Mouse (Mus musculus) E14TG2a.4 (cell line): ENCODE results near the gene Drc7.

Experiments used
- H3K27me3 ChIP-seq: 2 replicates; pipeline ENCODE4 v1.6.1; 2014; ENCODE audit warnings: low read length, control low read depth; ENCODE audit not compliant: insufficient read depth
- H3K36me3 ChIP-seq: 2 replicates; pipeline ENCODE4 v1.6.1; 2014; ENCODE audit warnings: low read length, control low read depth; ENCODE audit not compliant: insufficient read depth
- H3K4me1 ChIP-seq: replicated peaks from 2 replicates; pipeline ENCODE4 v1.6.1; 2014; ENCODE audit warnings: low read depth, low read length, control low read depth
- H3K4me3 ChIP-seq: replicated peaks from 2 replicates; pipeline ENCODE4 v1.5.1; 2014; ENCODE audit warnings: mild to moderate bottlenecking, low read length
- H3K9me3 ChIP-seq: 2 replicates; pipeline ENCODE4 v1.6.1; 2014; ENCODE audit warnings: low read length, control low read depth
- CTCF ChIP-seq: conservative IDR thresholded peaks from 2 replicates; pipeline ENCODE4 v1.5.1; 2014; ENCODE audit warnings: low read length
- NANOG ChIP-seq: IDR thresholded peaks from 2 replicates; pipeline ENCODE4 v1.6.1; 2014; ENCODE audit warnings: borderline replicate concordance, low read length, mixed read lengths
- POU5F1 ChIP-seq: IDR thresholded peaks from 2 replicates; pipeline ENCODE4 v1.6.1; 2014; ENCODE audit warnings: low read length, borderline replicate concordance

Gene Drc7

DNA sequence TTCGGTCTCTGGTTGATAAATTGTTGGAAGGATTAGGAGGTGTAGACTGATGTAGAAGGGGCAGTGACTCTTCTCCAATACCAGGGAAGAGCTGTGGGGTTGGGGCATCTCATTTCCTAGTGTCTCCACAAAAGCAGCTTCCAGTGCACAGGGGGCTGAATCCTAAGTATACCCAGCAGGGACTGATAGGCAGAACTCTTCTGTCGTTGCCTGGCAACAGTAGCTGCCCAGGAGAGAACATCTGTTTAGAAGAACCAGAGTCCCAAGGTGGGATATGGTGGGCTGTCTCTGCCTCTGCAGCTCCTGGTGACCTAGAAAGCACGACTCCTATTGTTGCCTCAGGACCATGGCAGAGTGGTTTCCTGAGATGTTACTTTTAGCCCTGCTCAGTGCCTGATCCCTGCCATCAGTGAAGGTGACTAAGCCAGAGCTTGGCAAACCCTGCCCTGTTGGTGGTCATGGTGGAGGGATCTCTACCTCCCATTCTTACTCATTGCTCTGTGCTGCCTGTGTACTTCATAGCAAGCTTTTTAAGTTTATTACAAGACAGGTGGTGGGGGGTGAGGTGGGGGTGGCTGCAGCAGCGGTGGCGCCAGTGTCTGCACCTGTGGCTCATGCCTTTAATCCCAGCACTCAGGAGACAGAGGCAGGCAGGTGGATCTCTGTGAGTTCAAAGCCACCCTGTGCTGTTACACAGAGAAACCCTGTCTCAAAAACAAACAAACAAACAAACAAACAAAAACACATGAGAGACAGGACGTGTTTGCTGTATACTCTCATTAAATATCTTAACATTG lies 6.8 kb upstream of the Drc7 start:
- Histone ChIP-seq H3K4me3 (no peak overlapping the region), H3K36me3 (no peaks in the 10 kb centered on the region), H3K9me3 (no peaks in the 10 kb centered on the region), H3K4me1 (peaks cover 4% of the 10 kb centered on the region; the same call in 1 of the 2 replicates), H3K27me3 (no peaks in the 10 kb centered on the region)
- no peak for TF ChIP-seq NANOG
- no peak for TF ChIP-seq POU5F1
- no peak for TF ChIP-seq CTCF

DNA sequence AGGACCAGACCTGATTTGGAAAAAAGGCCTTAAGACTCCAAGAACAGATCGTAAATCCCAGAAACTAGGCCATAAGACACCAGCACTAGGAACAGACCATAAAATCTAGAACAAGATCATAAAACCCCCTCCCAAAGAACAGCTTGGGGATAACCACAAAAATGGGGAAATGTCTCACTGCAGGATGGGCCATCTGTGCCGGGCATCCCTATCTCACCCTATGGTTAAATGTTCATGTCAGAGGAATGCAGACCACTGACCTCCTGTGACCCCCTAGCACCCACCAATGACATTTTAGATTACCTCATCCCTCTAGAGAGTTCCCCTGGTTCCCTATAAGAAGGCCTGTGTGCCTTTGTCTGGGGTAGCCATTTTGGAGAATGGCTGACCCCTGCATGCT lies 5.3 kb upstream of the Drc7 start:
- Histone ChIP-seq H3K4me3 (no peak overlapping the region), H3K36me3 (no peaks in the 10 kb centered on the region), H3K4me1 (peaks cover 4% of the 10 kb centered on the region; the same call in 1 of the 2 replicates), H3K9me3 (no peaks in the 10 kb centered on the region), H3K27me3 (no peaks in the 10 kb centered on the region)
- no peak for TF ChIP-seq NANOG
- TF ChIP-seq CTCF: no peak
- no peak for TF ChIP-seq POU5F1

DNA sequence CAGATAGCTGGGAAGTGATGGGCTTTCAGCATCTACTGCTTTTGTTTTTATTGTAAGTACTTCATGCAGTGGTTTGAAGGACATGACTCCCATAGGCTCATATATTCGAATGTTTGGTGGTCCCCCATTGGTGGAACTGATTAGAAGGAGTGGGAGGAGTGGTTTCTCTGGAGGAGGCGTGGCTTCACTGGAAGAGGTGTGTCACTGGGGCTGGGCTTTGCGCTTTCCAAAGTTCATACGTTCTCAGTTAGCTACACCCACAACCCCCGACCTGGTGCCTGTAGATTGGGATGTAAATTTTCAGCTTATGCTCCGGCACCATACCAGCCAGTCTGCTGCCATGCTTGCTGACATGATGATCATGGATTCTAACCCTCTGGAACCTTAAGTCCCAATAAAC lies 465 bp upstream of the Drc7 start:
- Histone ChIP-seq H3K36me3 (no peaks in the 10 kb centered on the region), H3K4me1 (peaks cover 4% of the 10 kb centered on the region), H3K27me3 (no peaks in the 10 kb centered on the region), H3K9me3 (no peaks in the 10 kb centered on the region), H3K4me3 (no peak overlapping the region)
- no peak for TF ChIP-seq POU5F1
- no peak for TF ChIP-seq CTCF
- no peak for TF ChIP-seq NANOG

DNA sequence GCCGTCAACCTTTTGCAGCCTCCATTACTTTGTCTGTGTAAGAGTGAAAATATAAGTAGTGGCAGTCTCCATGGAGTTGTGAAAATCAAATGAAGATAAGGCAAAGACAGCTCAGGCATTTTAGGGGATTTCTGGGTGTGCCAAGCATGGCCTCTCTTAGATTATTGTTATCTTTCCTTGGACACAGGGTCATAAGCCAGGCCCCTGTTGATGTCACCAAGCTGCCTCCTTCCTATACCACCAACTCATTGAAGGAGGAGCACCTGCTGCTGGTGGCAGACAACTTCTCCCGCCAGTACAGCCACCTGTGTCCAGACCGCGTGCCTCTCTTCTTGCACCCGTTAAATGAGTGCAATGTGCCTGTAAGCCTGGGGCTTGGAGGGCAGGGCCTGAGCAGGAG lies 1.5 kb downstream of the Drc7 start:
- no peak for TF ChIP-seq CTCF
- no peak for TF ChIP-seq POU5F1
- no peak for TF ChIP-seq NANOG
- H3K27me3 ChIP-seq: no peaks in the 10 kb centered on the region
- peaks cover 4% of the 10 kb centered on the region for H3K4me1 ChIP-seq
- H3K4me3 ChIP-seq: no peak overlapping the region
- no peaks in the 10 kb centered on the region for H3K36me3 ChIP-seq
- no peaks in the 10 kb centered on the region for H3K9me3 ChIP-seq

DNA sequence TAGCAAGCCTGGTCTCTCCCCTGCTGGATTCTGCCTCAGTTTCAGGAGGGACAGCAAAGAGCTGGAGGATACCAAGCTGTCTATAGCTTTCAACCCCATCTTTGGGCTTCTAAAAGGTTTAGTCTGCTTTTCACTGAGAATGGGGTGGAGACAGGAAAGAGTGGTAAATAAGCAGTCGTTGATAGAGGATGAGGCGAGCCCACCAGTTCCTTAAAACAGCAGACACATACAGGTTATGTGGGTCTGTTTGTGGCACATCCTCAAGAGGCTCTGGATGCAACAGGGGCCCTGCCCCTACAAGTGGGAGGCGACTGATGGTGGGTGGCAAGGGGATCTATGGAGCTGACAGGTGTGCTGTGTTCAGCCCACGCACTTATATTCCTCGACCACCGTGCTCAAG lies 3.8 kb downstream of the Drc7 start:
- TF ChIP-seq CTCF: no peak
- no peak for TF ChIP-seq POU5F1
- TF ChIP-seq NANOG: no peak
- no peaks in the 10 kb centered on the region for H3K36me3 ChIP-seq
- H3K4me1 ChIP-seq: peaks cover 13% of the 10 kb centered on the region
- H3K27me3 ChIP-seq: no peaks in the 10 kb centered on the region
- H3K4me3 ChIP-seq: no peak overlapping the region
- no peaks in the 10 kb centered on the region for H3K9me3 ChIP-seq

DNA sequence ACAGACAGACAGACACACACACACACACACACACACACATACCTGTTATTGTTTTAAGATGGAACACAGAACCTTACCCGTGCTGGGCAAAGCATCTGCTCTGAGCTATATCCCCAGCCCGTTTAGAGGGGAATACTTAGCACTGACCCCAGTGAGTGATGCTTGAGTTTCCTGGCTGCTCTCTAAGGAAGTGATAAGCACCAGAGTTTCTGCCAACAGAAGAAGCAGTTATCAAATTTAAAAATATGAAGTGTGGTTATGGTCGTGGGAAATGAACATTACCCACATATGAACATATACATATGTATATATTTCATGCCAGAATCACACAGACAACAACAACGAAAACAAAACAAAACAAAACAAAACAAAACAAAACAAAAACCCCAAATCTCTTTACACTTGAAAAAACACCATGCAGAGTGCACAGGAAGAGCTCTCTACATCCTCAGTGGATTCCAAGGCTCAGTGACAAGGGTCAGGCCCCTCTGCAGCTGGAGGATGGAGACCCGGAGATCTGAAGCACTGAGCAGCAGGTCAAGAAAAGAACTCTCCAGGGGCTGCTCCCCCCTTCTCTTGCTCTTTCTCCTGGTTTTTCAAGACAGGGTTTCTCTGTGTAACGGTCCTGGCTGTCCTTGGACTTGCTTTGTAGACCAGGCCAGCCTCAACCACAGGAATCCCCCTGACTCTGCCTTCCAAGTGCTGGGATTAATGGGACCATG lies 5.1 kb downstream of the Drc7 start:
- peaks cover 12% of the 10 kb centered on the region for H3K4me1 ChIP-seq
- H3K27me3 ChIP-seq: no peaks in the 10 kb centered on the region
- no peak for TF ChIP-seq NANOG
- TF ChIP-seq CTCF: no peak
- no peak for TF ChIP-seq POU5F1
- no peak overlapping the region for H3K4me3 ChIP-seq
- H3K9me3 ChIP-seq: no peaks in the 10 kb centered on the region
- H3K36me3 ChIP-seq: no peaks in the 10 kb centered on the region

DNA sequence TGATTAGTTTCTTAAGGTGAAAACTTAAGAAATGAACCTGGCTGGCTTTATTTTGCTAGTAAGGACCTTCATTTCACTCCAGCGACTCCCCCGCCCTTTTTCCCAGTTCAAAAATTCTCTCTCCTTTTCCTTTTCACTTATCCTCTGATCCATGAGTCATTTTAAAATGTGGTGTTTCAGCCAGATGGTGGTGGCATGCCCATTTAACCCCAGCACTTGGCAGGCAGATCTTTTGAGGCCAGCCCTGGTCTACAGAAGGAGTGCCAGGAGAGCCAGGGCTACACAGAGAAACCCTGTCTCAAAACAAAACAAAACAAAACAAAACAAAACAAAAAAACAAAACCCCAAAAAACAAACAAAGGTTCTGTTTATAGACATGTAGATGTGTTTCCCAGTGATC lies 9.6 kb downstream of the Drc7 start:
- TF ChIP-seq POU5F1 (no peak), CTCF (no peak), NANOG (no peak)
- Histone ChIP-seq H3K4me1 (peaks cover 17% of the 10 kb centered on the region), H3K36me3 (no peaks in the 10 kb centered on the region), H3K9me3 (no peaks in the 10 kb centered on the region), H3K4me3 (no peak overlapping the region), H3K27me3 (no peaks in the 10 kb centered on the region)

DNA sequence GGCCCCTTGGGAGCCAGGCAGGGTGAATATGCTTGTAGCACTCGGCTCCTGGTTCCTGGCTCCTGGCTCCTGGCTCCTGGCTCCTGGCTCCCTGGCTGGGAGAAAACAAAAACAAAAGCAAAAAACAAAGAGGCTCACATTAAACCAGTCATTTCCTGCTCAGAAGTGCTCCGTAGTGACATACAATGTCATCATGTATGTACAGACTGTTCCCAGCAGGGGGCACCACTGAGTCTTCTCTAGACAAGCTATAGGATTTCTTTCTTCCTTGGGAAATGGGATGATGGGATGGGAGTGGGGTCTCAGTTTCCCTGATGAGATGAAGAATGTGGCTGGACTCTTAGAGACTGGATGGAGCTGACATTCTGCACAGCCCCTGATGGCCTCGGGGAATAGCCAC lies 12.7 kb downstream of the Drc7 start:
- Histone ChIP-seq H3K27me3 (0 out of 2 replicates have a peak, but pooled peaks cover 4% of the 10 kb centered on the region), H3K4me3 (no peak overlapping the region), H3K36me3 (no peaks in the 10 kb centered on the region), H3K9me3 (no peaks in the 10 kb centered on the region), H3K4me1 (peaks cover 13% of the 10 kb centered on the region)
- no peak for TF ChIP-seq POU5F1
- no peak for TF ChIP-seq NANOG
- TF ChIP-seq CTCF: peak; percentile 84
